Mouse (Mus musculus): Measurements from ENCODE around the gene Sdc3. TPM values are rescaled to one million over a fixed set of nuclear protein-coding genes. Genes with fewer than 3 reads are reported as not detected.

Sdc3 gene
- total and polyA plus RNA-seq, 2 experiments from 2014 or later: 9.4 to 44.2 TPM

DNA sequence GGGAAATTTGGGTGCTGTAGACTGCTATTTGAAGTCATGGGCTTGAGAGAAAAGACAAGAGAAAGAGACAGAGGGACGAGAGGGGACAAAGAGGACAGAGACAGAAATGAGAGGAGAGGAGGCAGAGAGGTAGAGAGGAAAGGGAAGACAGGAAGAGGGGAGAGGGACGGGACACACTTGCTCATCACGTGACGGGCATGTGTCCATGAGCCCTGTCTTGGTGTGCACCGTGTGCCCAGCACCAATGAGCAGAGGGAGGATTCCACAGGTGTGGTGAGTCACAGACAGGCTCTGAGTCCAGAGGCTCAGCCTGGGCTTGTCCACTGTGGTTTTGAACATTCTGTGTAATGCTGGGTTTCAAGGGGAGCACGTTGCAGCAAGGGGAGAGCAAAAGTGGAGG is 75.6 kb downstream of the Sdc3 start:
- ATAC-seq (ENCODE audit: insufficient read depth, low read depth): no peak
- 53% methylated on average over 6 of the region's 6 CpGs for WGBS

GRCm38 (mm10) chr4:130868803-130869202 is 76.5 kb downstream of the Sdc3 start:
- ATAC-seq (ENCODE audit: insufficient read depth, low read depth): no peak
- Histone ChIP-seq H3K4me3 (ENCODE audit: low read depth, low read length) (no peak overlapping the region), H3K9ac (replicated peaks; ENCODE audit: low read depth, low read length) (no peak overlapping the region), H3K4me2 (ENCODE audit: low read depth, low read length) (no peak overlapping the region), H3K36me3 (replicated peaks; ENCODE audit: control insufficient read depth, insufficient read depth, low read length) (no peaks in the 10 kb centered on the region), H3K4me1 (ENCODE audit: control insufficient read depth, insufficient read depth) (no peaks in the 10 kb centered on the region), H3K27me3 (ENCODE audit: control insufficient read depth, insufficient read depth, low read length) (peaks cover 23% of the 10 kb centered on the region; the same call in 1 of the 2 replicates), H3K27ac (ENCODE audit: low read depth) (no peak overlapping the region), H3K9me3 (replicated peaks; ENCODE audit: control insufficient read depth, low read length) (no peaks in the 10 kb centered on the region)
- no peak for DNase-seq (ENCODE audit: low spot score)
- WGBS: 42% methylated on average over 5 of the region's 5 CpGs
- no peak for TF ChIP-seq CTCF (IDR thresholded peaks at IDR 0.05; ENCODE audit: low read depth)
- no peak for TF ChIP-seq EP300 (IDR thresholded peaks at IDR 0.05; ENCODE audit: low read depth)

More for the DNA sequence above, 75.6 kb downstream of the Sdc3 start:
- H3K9ac ChIP-seq (replicated peaks; ENCODE audit: low read depth, low read length): no peak overlapping the region
- TF ChIP-seq CTCF (IDR thresholded peaks at IDR 0.05; ENCODE audit: low read depth) (no peak), EP300 (IDR thresholded peaks at IDR 0.05; ENCODE audit: low read depth) (no peak)
- H3K4me2 ChIP-seq (ENCODE audit: low read depth, low read length): no peak overlapping the region
- H3K4me3 ChIP-seq (ENCODE audit: low read depth, low read length): no peak overlapping the region
- H3K36me3 ChIP-seq (replicated peaks; ENCODE audit: control insufficient read depth, insufficient read depth, low read length): no peaks in the 10 kb centered on the region
- peaks cover 23% of the 10 kb centered on the region; the same call in 1 of the 2 replicates for H3K27me3 ChIP-seq (ENCODE audit: control insufficient read depth, insufficient read depth, low read length)
- H3K4me1 ChIP-seq (ENCODE audit: control insufficient read depth, insufficient read depth): no peaks in the 10 kb centered on the region
- no peak overlapping the region for H3K27ac ChIP-seq (ENCODE audit: low read depth)
- no peaks in the 10 kb centered on the region for H3K9me3 ChIP-seq (replicated peaks; ENCODE audit: control insufficient read depth, low read length)
- DNase-seq (ENCODE audit: low spot score): no peak

DNA sequence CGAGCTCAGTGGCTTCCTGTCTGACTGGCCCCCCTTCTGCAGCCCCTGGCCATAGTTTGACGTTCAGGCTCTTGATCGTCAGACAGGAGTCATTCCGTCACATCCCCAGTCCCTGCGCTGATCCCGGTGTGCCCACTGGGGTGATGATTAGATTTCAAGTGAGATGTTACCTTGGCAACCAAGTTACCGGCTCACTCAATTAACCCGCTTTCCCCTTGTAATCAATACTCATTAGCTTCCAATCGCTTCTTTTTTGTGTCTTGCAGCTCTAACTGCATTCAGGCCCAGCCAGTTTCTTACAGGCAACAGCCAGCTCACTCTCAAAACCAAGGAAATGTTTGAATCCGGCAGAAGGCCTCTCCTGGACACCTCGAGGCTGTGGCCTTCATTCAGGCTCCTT is 80.1 kb downstream of the Sdc3 start:
- H3K4me1 ChIP-seq (ENCODE audit: control insufficient read depth, insufficient read depth): peaks cover 9% of the 10 kb centered on the region
- no peak overlapping the region for H3K9ac ChIP-seq (replicated peaks; ENCODE audit: low read depth, low read length)
- H3K4me3 ChIP-seq (ENCODE audit: low read depth, low read length): no peak overlapping the region
- no peak overlapping the region for H3K4me2 ChIP-seq (ENCODE audit: low read depth, low read length)
- TF ChIP-seq EP300 (IDR thresholded peaks at IDR 0.05; ENCODE audit: low read depth) (no peak), CTCF (IDR thresholded peaks at IDR 0.05; ENCODE audit: low read depth) (no peak)
- WGBS: 62% methylated on average over 11 of the region's 11 CpGs
- peaks cover 17% of the 10 kb centered on the region; the same call in 1 of the 2 replicates for H3K27me3 ChIP-seq (ENCODE audit: control insufficient read depth, insufficient read depth, low read length)
- no peak for DNase-seq (ENCODE audit: low spot score)
- H3K36me3 ChIP-seq (replicated peaks; ENCODE audit: control insufficient read depth, insufficient read depth, low read length): no peaks in the 10 kb centered on the region
- no peaks in the 10 kb centered on the region for H3K9me3 ChIP-seq (replicated peaks; ENCODE audit: control insufficient read depth, low read length)
- ATAC-seq (ENCODE audit: insufficient read depth, low read depth): no peak
- H3K27ac ChIP-seq (ENCODE audit: low read depth): no peak overlapping the region

GRCm38 (mm10) chr4:130873440-130873839 is 81.1 kb downstream of the Sdc3 start:
- Histone ChIP-seq H3K36me3 (replicated peaks; ENCODE audit: control insufficient read depth, insufficient read depth, low read length) (no peaks in the 10 kb centered on the region), H3K4me2 (ENCODE audit: low read depth, low read length) (no peak overlapping the region), H3K4me1 (ENCODE audit: control insufficient read depth, insufficient read depth) (peaks cover 9% of the 10 kb centered on the region), H3K4me3 (ENCODE audit: low read depth, low read length) (no peak overlapping the region), H3K27me3 (ENCODE audit: control insufficient read depth, insufficient read depth, low read length) (peaks cover 12% of the 10 kb centered on the region; the same call in 1 of the 2 replicates), H3K9me3 (replicated peaks; ENCODE audit: control insufficient read depth, low read length) (no peaks in the 10 kb centered on the region), H3K27ac (ENCODE audit: low read depth) (no peak overlapping the region), H3K9ac (replicated peaks; ENCODE audit: low read depth, low read length) (no peak overlapping the region)
- DNase-seq (ENCODE audit: low spot score): no peak
- TF ChIP-seq CTCF (IDR thresholded peaks at IDR 0.05; ENCODE audit: low read depth): no peak
- no peak for TF ChIP-seq EP300 (IDR thresholded peaks at IDR 0.05; ENCODE audit: low read depth)
- WGBS: 81% methylated on average over 5 of the region's 5 CpGs
- no peak for ATAC-seq (ENCODE audit: insufficient read depth, low read depth)

DNA sequence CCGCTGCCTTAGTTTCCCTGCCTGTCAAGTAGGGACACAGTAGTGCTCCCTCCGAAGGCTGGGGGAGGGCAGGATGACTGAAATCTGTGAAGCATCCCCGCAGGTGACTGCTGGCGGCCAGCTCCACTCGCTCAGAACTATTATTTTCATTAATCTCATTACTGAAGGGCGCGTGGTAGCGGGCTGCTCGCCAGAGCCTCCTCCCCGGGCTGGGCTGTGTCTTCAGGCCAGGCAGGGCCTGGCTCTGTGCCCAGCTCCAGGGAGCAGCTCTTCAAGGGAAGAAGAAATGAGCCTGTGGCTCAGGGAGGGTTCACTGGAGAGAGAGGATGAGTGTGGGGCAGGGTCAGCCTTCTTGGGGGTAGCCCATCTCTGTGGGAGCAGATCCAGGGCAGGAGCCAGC is 82.3 kb downstream of the Sdc3 start:
- H3K4me2 ChIP-seq (ENCODE audit: low read depth, low read length): no peak overlapping the region
- no peak overlapping the region for H3K9ac ChIP-seq (replicated peaks; ENCODE audit: low read depth, low read length)
- H3K9me3 ChIP-seq (replicated peaks; ENCODE audit: control insufficient read depth, low read length): no peaks in the 10 kb centered on the region
- peak; percentile 73 for ATAC-seq (ENCODE audit: insufficient read depth, low read depth)
- DNase-seq (ENCODE audit: low spot score): peak; percentile 87
- peaks cover 9% of the 10 kb centered on the region for H3K4me1 ChIP-seq (ENCODE audit: control insufficient read depth, insufficient read depth)
- H3K27ac ChIP-seq (ENCODE audit: low read depth): no peak overlapping the region
- H3K36me3 ChIP-seq (replicated peaks; ENCODE audit: control insufficient read depth, insufficient read depth, low read length): no peaks in the 10 kb centered on the region
- H3K4me3 ChIP-seq (ENCODE audit: low read depth, low read length): no peak overlapping the region
- peaks cover 7% of the 10 kb centered on the region; the same call in 1 of the 2 replicates for H3K27me3 ChIP-seq (ENCODE audit: control insufficient read depth, insufficient read depth, low read length)
- WGBS: 13% methylated on average over 10 of the region's 10 CpGs
- TF ChIP-seq EP300 (IDR thresholded peaks at IDR 0.05; ENCODE audit: low read depth) (no peak), CTCF (IDR thresholded peaks at IDR 0.05; ENCODE audit: low read depth) (no peak)

Other genes with a start within 250 kb of the Sdc3 start
- gene Nkain1, start 218.4 kb upstream of the Sdc3 start, total RNA-seq (2014; rRNA removed; ENCODE audit: low replicate concordance): 16.0 and 18.9 TPM in 2 replicates
- gene Nkain1, start 218.4 kb upstream of the Sdc3 start, polyA plus RNA-seq (2015; fragmentation: Nextera tagmentation; extraction: Ambion mirVana): 0.53 and 0.85 TPM in 2 replicates
- gene Pum1, start 129.2 kb upstream of the Sdc3 start, total RNA-seq (2014; rRNA removed; ENCODE audit: low replicate concordance): 59.5 and 62.4 TPM in 2 replicates
- gene Pum1, start 129.2 kb upstream of the Sdc3 start, polyA plus RNA-seq (2015; fragmentation: Nextera tagmentation; extraction: Ambion mirVana): 28.7 and 30.1 TPM in 2 replicates
- 15.9 and 21.6 TPM in 2 replicates for gene Laptm5, start 120.6 kb downstream of the Sdc3 start, total RNA-seq (2014; rRNA removed; ENCODE audit: low replicate concordance)
- gene Laptm5, start 120.6 kb downstream of the Sdc3 start, polyA plus RNA-seq (2015; fragmentation: Nextera tagmentation; extraction: Ambion mirVana): 14.7 and 15.6 TPM in 2 replicates
- not detected in 2 replicates for gene Matn1, start 151.8 kb downstream of the Sdc3 start, total RNA-seq (2014; rRNA removed; ENCODE audit: low replicate concordance)
- not detected in 2 replicates for gene Matn1, start 151.8 kb downstream of the Sdc3 start, polyA plus RNA-seq (2015; fragmentation: Nextera tagmentation; extraction: Ambion mirVana)